Mouse (Mus musculus): Measurements from ENCODE around the gene Tnni1.

Tnni1 gene

GRCm38 (mm10) chr1:135846632-135847031 lies 67.4 kb downstream of the Tnni1 start:
- no peak for DNase-seq (ENCODE audit: low read depth)

GRCm38 (mm10) chr1:135847139-135847562 lies 67.9 kb downstream of the Tnni1 start:
- DNase-seq (ENCODE audit: low read depth): peak; percentile 76

GRCm38 (mm10) chr1:135847611-135848351 lies 68.5 kb downstream of the Tnni1 start:
- peak; percentile 4 for DNase-seq (ENCODE audit: low read depth)

GRCm38 (mm10) chr1:135850722-135851512 lies 71.7 kb downstream of the Tnni1 start:
- DNase-seq (ENCODE audit: low read depth): peak; percentile 48

- no peak for DNase-seq (ENCODE audit: low read depth)
Measured at GRCm38 (mm10) chr1:135852044-135852756, 73.0 kb downstream of the Tnni1 start.

GRCm38 (mm10) chr1:135853200-135853599 lies 74.0 kb downstream of the Tnni1 start:
- no peak for DNase-seq (ENCODE audit: low read depth)

- no peak for DNase-seq (ENCODE audit: low read depth)
Measured at GRCm38 (mm10) chr1:135854591-135855343, 75.5 kb downstream of the Tnni1 start.

- no peak for DNase-seq (ENCODE audit: low read depth)
Measured at GRCm38 (mm10) chr1:135855344-135855687, 76.1 kb downstream of the Tnni1 start.

- DNase-seq (ENCODE audit: low read depth): no peak
Measured at GRCm38 (mm10) chr1:135856070-135856469, 76.8 kb downstream of the Tnni1 start.

- no peak for DNase-seq (ENCODE audit: low read depth)
Measured at GRCm38 (mm10) chr1:135857137-135857775, 78.0 kb downstream of the Tnni1 start.

- DNase-seq (ENCODE audit: low read depth): no peak
Measured at GRCm38 (mm10) chr1:135858533-135858932, 79.3 kb downstream of the Tnni1 start.

Measured in 416B (cell line).